Mouse (Mus musculus) ZHBTc4 (cell line): ENCODE results near the gene Crip1.

Source experiments
- DNase-seq: peaks from one replicate; pipeline ENCODE4 v3.0.0-alpha.2; 2011; ENCODE audit warnings: low read depth, low spot score

Gene Crip1

GRCm38 (mm10) chr12:113146112-113147057 lies at the start of gene Crip1:
Gene Crip1, plus strand, starts transcription at chr12:113146316.
- DNase-seq, result peak; percentile 89

GRCm38 (mm10) chr12:113097040-113097439 lies 49.1 kb upstream of the Crip1 start:
- DNase-seq, result peak; percentile 36

DNA sequence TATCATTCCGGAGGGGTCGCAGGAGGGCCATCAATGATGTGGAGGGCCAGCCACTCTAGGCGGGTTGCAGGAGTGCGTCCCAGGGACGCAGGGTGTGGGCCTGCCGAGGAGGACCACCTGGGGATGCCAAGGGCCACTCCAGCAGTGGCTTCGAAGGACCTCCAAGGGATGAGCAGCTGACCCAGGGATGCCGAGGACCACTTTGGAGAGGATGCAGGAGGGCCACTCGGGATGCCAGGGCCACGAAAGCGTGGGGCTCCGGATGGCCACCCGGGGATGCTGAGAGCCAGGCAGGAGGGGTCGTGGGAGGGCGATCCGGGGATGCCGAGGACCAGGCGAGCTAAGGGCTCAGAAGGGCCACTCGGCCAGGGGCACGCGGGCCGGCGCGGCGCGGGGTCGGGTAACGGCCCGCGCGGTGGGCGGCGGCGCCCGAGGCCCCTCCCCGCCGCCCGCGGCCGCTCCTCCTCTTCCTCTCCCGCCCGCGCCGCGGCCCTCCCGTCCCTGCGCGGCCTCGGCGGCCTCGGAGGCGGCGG lies 48.3 kb upstream of the Crip1 start, which contains the start of gene Mta1:
TSS of gene Mta1 (plus strand) at position 530 of the 533 bp plus-strand sequence.
- peak; percentile 35 for DNase-seq

- no peak for DNase-seq
These were observed 47.5 kb upstream of the Crip1 start for GRCm38 (mm10) chr12:113098530-113099151.

- DNase-seq, result peak; percentile 34
These were observed 46.5 kb upstream of the Crip1 start for GRCm38 (mm10) chr12:113099470-113100237.

DNA sequence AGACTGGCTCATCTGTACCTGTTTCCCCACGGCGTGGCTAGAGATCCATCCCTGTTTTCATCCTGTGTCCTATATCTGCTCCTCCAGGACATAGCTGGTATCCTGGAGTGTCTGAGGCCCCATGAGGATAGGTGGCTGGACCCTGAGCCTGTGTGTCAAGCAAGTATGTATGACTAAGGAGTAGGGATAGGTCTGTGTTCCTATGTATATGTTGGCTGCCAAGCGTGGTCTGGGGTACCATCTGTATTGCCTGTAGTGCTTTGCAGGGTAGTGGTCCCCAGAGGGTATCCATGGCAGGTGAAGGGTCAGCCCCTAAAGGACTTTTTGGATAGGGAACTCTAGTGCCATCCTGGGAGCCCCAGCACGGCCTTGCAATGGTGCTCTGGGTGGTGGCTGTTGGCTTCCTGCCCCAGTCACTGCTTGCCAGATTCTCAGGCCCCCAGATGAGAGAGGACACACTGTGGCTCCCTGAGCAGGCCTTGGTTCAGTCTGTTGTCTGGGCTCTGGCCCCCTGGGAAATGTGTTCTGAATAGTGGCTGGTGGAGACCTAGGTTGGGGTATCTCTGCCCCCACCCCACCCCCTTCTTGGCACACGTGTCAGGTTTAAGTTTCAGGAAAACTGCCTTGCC lies 45.6 kb upstream of the Crip1 start:
- DNase-seq, result no peak

DNA sequence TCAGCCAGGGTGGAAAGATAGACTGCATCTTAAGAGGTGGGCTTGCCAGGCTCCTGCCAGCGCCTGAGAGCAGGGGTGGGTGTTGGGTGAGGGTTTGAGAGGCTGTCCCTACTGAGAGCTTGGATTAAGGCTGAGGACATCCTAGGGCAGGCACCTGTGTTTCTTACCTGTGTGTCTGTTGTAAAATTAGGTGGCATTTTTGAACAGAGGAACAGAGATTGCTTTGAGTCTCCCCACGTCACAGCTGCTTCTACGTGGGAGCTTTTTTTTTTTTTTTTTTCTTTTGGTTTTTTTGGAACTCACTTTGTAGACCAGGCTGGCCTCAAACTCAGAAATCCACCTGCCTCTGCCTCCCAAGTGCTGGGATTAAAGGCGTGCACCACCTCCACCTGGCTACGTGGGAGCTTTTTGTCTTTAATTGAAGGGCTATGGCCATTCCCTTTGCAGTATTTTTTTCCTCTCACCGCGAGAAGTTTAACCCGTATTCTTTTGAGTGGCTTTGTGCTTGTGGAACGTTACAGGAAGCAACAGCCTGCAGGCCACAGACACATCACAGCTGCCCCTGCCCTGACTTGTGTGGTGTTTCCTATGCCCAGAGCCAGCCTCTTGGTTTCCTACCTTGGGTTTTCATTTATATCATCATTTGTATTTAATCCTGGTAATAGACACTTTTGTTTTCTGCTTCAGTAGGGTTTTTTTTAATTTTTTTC lies 44.7 kb upstream of the Crip1 start:
- DNase-seq, result no peak

- DNase-seq, result peak; percentile 78
These were observed 43.7 kb upstream of the Crip1 start for GRCm38 (mm10) chr12:113102461-113102860.

- peak; percentile 84 for DNase-seq
These were observed 42.2 kb upstream of the Crip1 start for GRCm38 (mm10) chr12:113103846-113104451.

DNA sequence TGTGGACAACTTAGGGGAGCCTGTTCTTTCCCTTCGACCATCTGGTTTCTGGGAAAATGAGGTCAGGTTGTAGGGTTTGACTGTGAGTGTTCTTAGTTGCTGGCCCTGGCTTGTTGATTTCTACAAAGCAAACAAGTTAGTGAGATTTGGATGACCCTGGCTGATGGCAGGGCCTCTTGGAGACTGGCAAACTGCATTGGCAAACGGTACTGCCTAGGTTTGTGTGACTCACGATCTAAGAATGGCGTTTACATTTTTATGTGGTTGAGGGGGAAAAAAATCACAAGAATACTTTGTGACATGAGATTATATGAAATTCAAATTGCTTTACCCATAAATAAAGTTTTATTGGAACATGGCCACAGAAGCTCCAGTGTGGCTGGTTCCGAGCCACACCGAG lies 39.7 kb upstream of the Crip1 start:
- no peak for DNase-seq

DNA sequence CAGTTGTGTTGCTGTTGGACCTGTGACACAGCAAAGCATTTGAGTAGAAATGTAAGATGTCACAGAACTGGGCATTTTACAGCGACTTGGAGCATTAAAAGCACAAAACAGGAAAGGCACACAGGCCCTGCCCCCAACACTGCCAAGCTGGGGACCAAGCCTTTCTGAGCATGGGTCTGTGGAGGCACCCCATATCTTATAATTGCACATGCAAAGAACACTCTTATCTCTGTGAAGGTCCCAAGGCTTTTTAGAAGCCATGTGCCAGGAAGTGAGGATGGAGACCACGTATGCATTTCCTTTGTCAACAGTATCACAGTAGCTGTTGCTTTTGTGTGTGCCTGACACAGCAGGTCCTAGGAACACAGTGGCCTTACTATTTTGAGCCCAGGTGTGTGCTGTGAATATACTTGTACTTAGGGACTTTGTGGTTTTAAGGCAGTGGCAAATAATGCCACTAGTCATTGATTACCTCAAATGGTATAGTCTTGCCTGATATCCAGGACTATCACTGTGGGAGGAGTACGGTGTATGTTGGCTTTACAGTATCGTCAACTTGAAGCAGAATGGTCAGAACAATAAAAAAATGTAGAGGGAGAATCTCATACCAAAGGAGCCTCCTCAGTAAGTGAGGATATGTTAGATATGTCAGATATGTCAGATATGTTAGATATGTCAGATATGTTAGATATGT lies 38.5 kb upstream of the Crip1 start:
- DNase-seq, result no peak

DNA sequence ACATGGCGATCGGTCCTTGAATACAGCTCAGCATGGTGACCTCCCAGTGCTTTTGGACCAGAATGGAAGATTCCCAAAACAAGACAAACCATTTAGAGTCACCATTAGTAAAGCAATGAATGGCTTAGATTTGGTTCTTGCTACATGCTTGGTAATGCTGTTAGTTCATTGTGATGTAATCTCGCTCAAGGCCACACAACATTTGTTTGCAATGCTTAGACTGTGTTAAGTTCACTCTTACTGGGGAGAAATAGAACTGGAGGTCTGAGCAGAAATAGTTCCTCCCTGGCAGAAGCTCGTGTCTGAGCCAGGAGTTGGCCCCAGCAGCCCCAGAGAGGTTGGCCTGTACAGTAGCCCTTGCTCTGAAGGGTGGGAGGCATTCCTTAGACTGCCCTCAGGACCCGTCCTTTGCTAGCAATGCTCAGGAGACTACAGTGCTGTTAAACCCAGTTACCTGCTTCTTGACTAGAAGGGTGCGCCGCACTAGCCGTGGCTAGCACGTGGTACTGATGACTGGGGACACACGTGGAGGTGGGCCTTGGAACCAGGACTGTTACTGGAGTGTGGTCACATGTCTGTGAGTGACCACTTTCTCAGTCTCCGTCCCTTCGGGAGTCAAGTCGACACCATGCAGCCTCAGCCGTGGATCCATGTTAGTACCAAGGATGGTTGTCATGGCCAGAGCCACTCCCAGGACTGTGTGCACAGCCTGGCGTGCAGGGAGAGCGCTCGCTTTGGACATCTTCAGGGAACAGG lies 37.4 kb upstream of the Crip1 start:
- DNase-seq, result peak; percentile 37

GRCm38 (mm10) chr12:113109801-113110200 lies 36.3 kb upstream of the Crip1 start:
- DNase-seq, result no peak

DNA sequence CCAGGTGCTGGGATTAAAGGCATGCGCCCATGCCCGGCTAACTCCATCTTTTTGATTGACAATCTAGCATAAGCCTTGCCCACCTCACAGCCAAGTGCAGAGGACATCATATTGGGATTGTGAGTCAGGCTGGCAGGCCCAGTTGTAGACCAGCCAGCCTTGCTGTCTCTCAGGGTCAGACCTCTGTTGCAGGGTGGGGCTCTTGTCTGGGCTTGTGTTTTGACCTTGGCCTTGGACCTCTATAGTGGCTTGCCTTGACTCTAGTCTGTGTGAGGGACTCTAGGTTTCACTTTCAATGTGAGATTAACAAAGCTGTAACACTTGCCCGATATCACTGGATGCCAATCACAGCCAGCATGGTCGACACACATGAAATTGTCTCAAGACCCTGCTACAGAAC lies 32.0 kb upstream of the Crip1 start:
- DNase-seq, result peak; percentile 60

GRCm38 (mm10) chr12:113114856-113115538 lies 31.1 kb upstream of the Crip1 start:
- DNase-seq, result peak; percentile 93

DNA sequence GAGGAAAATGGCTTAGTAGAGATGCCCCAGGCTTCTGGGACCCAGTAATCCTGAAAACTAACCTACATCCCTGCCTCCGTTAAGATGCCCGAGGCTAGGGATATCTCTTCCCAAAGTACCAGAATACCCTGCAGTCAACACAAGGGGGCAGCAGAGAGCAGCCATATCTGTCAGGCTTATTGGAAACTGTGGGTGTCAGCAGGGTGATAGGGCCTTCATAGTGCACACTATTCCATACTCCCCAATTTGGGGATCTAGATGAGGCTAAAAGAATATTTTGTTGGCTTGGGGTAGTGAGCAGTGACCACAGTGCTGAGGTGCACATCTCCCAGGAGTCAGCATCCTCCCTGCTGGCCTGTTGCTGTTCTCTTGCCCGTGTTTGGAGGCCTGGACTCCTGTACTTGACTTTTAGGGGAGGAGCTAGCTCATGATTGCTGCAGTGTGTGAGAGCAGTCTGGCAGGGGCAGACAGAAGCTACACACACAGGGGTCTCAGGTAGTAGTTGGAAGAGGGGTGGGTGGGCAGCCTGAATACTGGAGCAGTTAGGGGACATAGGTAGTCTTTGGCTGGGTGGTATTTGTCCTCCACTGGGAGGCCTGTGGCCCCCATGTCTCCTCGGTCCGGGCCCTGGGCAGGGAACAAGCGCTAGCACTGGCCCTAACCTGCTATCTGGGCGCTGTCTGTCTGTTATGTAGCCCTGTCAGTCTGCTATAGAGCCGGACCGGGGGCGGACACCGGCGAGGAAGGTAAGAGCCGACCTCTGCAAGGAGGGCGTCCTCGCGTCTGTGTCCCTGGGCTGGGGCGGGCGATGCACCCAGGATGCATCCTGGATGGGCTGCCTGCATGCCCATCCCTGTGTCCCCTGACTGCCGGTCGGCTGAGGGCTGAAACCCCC lies 26.4 kb upstream of the Crip1 start:
- DNase-seq, result peak; percentile 85

DNA sequence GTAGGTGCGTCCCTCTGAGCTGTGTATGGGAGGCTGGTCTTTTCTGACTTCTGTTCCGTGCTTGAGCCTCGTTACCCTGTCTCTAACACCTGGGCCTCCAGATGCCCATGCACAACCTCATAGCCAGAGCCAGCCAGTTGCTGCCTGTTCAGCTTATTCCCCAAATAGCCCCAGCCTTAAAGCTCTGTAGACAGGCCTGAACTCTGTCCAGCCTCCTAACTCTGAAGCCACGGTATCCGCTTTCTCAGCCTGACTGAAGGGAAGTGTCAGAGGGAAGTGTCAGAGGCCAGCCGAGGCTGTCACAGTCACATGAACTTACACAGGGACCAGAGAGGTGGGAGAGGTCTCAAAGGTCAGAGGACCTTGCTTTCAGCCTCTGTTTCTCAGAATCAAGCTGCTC lies 21.4 kb upstream of the Crip1 start:
- DNase-seq, result no peak
